Mouse (Mus musculus): ENCODE measurements around the gene Fbf1.
"Not testable (repeated sequence)": the region's sequence is repeated elsewhere in the genome, so short reads cannot be mapped to it uniquely, and the experiment has no call there.

Fbf1 gene

DNA sequence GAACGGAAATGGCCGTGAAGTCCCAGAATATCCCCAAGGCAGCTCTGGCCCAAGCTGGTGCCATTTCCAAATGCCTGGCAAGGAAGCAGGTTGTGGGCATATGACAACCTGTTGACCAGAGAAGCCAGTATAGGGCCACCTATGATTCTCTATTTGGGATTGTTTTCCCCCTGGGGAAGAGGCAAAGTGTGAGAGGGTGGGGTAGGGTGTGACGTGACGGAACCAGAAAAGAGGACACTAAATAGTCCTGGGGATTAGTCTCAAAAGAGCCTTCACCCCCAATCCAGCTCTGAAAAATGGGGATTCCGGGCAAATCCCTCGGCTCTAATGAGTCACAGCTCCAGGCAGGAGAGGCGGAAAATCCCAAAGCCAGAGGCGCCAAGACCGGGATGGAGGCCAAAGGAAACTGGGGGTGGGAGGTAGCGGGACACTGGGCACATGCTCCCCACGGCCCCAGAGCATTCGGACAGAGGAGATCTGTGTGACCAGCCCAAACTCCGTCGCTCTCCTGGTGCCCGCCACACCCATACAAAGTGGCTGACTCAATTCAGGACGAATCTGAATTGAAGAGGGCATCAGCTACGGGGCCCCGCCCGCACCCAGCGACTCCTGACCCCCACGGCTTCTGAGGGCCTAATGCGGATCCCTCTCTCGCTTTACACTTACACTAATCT is 59.4 kb downstream of the Fbf1 start:
- DNase-seq (ENCODE audit: low spot score in 2 of 2): peak in 1 of 2 experiments; percentile 77

DNA sequence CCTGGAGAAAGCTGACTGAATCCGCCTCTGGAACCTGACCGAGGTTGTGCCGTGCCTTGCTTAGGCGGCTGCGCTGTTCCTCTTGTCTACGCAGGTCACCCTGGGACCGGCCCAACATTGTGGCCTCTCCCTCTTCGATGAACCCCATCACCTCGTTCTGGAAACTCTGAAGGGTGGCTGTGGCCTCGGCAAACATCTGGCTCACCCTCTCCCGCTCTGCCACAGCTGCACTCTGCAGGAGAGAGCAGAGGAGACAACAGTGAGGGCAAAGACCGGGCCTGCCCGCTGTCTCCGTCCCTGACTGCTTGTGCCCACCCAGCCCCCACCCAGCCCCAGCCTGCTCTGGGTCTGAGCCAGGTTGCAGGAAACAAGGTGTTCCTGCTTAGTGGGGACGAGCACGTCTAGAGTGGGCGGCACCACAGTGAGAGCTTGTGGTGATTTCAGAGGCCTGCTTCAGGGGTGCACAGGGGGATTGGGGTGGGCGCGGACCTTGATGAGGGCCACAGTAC is 60.1 kb downstream of the Fbf1 start:
- no peak for DNase-seq (ENCODE audit: low spot score in 2 of 2)

DNA sequence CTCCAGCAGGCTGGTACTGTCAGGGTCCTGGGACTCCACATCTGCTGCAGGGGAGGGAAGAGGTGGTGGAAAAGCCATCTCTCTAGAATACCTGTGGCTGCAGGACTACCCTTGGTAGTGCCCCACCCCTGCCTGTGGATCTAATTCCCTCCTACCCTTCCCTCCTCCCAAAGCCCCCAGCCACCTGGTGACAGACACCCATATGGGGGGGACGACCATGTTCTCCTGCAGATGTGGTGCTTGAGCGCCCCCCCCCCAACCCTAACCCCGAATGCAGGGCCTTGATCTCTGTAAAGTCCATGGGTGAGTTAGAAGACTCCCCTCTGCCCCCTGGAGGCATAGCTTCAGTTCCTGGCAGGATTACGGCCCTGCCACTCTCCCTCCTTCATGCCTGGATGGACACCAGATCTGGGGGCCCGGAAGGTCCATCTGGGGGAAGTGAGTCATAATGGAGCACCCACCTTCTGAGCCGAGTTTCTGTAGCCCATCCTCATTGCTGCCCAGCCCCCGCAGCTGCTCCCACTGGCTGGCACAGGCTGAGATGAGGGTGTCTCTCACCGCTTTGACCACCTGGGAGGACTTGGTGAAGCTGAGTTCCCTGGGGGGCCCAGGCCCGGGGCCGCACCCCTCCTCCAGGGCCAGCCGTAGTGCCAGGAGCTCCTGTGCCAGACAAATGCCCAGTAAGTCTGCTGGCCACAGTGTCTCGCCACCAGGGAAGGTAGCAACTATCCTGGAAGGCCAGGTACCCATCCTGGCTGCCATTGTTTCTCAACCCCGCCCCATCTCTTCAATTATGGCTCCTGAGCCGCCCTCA is 60.8 kb downstream of the Fbf1 start:
- DNase-seq (ENCODE audit: low spot score in 2 of 2): no peak

DNA sequence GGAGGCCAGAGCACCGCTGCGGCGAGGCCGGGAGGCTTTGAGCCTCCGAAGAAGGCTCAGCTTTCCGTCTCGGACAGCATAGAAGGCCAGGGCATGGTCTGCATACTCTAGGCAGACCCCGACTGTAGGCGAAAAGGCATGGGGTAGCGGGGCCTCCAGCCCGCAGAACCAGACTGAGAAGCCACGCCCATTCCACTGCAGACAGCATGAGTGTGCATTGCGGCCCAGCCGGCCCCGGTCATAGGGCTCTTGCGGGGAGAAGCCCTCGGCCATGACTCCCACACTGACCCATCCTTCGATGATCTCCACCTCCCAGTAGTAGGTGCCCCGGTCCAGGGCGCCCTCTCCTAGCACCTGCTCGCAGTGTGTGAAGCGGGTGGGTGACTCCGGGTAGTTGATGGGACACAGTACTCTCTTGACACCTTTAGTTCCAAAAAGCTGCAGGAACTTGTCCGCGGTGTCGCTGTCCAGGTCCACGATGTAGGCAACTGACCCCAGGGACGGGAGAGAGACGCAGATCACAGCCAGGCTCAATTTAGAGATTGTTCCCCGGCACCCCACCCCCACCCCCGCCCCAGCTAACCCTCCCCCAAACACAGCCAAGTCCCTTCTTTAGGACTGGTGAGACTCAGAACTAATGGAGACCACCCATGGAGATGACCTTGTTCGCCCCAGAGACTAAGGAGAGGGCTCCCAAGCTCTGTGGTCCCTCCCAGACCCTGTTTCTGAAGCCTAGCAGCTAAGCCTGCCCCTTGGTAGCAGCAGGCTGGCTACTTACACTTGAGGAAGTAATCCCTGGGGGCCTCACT is 61.6 kb downstream of the Fbf1 start:
- DNase-seq (ENCODE audit: low spot score in 2 of 2): no peak

DNA sequence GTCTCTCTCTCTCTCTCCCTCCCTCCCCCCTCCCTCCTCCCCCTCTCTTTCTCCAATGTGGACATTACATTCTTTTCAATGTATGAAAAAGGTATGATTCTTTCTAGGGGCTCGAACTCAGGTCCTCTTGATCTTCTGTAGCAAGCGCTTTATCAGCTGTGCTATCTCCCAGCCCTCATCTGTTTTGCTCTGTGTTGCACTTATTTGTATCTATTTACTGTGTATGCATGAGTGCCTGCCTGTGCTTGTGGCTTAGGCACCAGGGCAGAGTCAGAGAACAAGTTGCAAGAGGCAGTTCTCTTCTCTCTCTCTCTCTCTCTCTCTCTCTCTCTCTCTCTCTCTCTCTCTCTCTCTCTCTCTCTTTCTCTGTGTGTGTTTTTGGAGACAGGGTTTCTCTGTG is 62.9 kb downstream of the Fbf1 start:
- DNase-seq (ENCODE audit: low spot score in 2 of 2): no peak

DNA sequence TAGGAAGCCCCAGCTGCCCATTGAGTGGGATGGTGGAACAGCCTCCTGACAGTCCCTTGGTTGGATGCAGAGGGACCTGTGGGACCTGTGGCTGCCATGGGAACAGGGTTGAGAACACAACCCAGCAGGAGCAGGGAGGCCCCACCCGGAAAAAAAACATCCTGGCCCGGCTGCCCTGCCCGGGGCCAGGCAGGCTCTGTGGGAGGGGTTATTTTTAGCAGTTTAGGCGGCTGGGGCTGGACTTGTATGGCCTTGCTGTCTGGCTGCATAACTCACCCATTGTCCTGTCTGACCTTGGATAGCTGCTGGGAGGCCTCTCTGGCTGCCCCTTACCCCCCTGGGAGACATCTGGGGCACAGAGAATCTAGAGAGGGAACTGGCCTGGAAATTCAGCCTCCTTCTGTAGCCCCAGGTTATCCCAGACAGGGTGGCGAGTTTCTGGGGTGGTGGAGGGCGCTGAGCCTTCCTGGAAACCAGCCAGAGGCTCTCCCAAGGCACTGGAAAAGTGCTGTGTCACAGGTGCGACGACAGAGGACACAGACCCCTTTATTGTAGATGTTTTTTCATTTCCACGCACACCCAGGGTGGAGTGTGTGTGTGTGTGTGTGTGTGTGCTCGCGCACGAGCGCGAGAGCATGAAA is 63.8 kb downstream of the Fbf1 start:
- DNase-seq (ENCODE audit: low spot score in 2 of 2): peak in 1 of 2 experiments; percentile 77

DNA sequence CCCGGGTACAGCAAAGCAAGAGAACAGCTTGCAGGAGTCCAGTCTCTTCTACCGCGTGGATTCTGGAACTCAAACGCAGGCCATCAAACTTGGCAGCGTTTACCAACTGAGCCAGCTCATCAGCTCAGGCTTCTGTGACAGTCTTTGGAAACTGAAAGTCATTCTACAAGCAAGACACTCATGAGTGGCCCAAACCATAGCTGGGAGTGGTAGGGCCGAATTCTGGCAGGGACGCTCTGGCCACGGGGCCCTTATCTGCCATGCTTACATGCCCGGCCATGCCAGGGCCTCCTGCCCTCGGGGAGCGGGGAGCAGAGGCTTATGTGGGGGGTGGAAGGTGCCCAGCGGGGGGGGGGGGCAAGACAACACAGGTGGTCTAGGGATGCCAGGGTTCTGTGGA is 64.4 kb downstream of the Fbf1 start:
- no peak for DNase-seq (ENCODE audit: low spot score in 2 of 2)

DNA sequence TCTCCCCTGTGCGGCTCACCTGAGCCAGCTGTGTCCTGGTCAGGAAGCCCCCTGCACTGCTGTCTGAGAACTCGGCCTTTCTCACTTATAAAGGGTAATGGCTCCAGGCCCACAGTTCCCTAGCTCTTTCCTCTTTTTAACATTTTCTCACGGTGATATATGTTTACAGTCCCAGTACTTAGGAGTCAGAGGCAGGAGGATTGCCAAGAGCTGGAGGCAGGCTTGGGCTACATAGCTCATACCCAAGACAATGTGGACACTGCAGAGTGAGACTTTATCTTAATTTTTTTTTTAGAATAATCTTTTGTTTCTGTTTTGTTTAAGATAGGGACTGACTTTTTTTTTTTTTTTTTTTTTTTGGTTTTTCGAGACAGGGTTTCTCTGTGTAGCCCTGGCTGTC is 65.5 kb downstream of the Fbf1 start:
- no peak for DNase-seq (ENCODE audit: low spot score in 2 of 2)

DNA sequence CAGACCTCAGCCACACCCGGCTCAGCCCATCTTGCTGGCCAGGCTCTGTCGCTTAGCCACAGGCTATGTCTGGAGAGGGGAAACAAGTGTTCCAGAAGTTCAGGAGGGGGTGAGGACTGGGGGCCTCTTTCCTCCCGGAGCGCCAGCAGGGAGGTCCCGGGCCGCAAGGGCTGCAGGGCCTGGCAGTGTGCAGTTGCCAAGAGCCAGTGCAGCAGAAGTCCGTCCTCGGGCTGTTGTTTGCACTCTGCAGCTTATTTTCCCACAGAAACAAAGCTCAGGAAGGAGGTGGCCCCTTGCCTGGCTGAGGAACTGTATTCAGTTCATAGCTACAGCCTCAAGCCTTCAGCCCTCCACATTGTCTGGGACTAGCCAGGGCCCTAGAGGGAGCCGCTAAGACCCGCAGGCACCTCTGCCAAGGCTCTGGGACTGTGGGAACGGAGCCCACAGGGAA is 66.0 kb downstream of the Fbf1 start:
- peak in 1 of 2 experiments; percentile 57 for DNase-seq (ENCODE audit: low spot score in 2 of 2)

DNA sequence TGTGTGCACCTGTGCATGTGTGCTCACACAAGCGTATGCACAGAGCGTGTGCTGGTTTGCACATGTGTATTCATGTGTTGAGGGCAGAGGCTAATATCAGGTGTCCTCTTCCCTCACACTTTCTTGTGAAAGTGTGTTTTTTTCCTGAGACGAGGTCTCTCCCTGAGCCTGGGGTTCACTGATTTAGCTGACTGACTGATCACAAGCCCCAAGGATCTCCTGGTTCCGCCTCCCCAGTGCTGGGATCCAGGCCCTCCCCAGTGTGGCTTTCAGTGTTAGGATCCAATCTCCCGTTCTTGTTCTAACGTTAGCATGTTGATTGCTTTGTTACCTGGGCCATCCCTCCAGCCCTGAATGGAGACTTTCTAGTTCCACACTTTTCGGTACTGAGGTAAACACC is 67.1 kb downstream of the Fbf1 start:
- no peak for DNase-seq (ENCODE audit: low spot score in 2 of 2)

DNA sequence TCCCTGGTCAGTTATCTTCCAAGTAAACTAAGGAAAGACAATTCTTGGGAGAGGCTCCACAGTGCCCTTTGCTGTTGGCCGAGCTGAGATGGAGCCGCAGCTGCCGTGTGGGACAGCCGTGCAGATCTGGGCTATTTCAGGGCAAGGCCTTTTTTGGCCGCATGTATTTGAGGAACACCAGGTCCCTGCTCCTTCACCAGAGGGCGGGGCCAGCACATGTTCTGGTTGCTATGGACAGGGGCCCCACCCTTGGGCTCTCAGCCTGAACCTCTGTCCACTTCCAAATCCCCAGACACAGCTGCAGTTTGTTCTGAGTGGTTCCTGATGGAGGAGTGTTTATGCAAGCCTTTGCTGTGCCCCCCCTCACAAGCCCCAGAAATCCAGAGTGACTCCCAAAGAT is 67.6 kb downstream of the Fbf1 start:
- peak in 1 of 2 experiments; percentile 84 for DNase-seq (ENCODE audit: low spot score in 2 of 2)

DNA sequence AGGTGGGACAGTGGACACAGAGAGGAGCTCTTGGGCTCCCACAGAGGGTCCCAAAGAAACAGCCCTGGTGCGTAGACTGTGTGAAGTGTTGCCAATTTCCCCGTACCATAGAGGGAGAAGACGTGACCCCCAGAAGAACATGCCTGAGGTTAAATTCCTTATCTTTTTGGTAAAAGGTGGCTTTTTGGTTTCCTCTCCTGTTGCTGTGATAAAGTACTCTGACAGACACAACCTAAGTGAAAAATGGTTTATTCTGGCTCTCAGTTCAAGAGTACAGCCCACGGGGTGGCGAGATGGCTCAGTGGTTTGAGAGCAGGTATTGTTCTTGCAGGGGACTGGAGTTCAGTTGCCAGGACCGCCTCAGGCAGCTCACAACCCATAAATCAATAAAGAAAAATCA is 68.5 kb downstream of the Fbf1 start:
- no peak for DNase-seq (ENCODE audit: low spot score in 2 of 2)

DNA sequence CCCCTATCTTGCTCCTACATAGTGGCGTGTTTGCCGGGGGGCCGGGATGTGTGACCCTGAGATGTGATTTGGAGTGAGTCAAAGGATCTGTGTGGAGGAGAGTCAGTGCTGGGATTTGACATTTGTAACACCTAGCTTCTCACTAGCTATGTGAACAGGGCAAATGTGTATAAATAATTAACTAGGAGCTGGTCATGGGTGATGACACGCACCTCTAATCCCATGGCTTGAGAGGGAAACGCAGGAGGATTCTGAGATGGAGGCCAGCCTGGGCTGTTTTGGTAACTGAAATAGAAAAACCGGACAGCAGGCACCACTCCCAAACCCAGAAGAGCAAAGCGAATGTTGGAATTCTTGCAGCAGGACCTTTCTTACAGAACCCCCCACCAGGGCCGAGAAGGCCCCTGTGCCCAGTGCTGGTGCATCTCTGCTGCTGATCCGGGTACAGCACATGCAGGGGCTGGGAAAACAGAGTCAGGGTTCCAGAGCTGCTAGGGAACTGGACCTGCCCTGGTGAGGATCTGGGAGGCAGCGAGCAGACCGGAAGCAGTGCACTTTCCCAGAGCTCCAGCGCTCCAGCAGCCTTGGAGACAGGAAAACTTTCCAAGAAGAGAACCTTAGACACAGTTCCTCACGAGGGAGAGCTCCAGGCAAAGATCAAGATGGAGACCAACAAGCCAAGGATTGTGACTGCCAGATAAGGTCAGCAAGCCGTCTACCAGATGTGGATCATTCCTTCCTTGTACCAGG is 69.1 kb downstream of the Fbf1 start:
- DNase-seq (ENCODE audit: low spot score in 2 of 2): no peak

DNA sequence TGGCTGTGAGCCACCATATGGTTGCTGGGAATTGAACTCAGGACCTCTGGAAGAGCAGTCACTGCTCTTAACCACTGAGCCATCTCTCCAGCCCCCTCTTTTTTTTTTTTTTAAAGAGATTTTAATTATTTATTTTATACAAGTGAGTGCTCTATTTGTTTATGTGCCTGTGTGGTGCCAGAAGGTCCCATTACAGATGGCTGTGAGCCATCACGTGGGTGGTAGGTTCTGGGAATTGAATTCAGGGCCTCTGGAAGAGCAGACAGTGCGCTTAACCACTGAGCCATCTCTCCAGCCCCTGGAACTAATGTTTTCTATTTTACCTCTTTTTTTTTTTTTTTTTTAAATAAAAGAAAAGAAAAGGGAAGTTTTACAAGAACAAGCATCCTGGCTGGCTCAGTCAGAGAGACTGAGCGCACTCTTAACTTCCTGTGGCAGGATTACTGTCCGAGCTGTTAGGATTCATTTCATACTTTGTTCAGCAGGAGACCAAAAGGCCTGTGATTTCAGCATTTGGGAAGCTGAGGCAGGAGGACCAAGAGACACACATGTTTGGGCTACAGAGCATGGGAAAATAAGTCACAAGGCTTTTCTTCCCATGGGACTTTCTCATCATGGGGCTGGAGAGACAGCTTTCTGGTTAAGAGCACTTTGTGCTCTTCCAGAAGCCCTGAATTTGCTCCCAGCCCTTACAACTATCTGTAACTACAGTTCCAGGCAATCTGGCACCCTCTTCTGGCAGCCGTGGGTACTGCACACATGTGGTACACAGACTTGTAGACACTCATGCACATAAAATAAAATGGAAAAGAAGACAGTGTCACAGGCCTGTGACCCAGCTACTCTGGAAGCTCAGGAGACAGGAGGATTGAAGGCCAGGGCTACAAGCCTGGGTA is 71.5 kb downstream of the Fbf1 start:
- no peak for DNase-seq (ENCODE audit: low spot score in 2 of 2)

DNA sequence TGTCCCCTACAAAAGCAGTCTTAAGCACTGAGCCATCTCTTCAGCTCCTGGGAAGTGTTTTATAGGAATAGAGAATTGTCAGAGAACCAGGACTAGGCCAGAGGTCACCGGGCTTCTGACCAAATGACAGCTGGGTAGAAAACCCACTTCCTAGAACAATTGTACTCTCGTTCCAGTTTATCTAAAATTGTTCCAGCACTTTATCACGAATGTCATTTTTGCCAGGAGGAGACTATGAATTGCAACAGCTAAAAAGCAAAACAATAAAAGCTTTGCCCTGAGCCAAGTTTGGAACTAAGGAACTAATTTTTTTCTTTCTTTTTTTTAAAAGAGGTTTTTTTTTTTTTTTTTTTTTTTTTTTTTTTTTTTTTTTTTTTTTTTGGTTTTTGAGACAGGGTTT is 72.4 kb downstream of the Fbf1 start:
- DNase-seq (ENCODE audit: low spot score in 2 of 2): peak in 1 of 2 experiments; percentile 61

DNA sequence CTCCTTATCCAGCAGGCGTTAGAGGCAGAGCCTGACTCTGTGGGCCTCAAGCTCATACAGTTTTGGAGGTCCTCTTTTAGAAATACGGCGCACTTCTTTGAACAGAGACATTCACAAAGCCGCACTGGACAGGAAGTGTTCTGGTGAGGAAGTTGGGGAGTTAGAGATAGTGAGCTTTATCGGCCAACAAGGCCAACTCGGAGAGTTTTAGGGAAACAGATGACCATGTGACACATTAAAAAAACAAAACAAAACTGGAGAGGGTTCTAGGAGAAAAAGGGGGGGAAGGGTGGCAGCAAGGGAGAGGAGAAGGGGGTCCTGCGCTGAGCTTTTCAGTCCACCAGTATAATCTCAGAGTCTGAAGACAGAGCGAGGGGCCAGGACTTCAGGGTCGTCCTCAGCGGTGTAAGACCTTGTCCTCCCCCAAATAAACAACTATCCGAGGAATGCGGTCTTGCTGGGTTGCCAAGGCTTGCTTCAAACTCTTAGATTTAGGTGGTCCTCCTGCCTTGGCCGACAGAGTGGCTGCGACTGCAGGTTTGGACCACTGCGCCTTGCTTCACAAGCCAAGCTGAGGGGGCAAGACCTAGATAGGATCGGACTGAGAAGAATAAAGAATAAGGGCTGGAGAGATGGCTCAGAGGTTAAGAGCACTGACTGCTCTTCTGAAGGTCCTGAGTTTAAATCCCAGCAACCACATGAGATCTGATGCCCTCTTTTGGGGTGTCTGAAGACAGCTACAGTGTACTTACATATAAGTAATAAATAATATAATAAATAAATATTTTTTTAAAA is 74.0 kb downstream of the Fbf1 start:
- no peak for DNase-seq (ENCODE audit: low spot score in 2 of 2)

DNA sequence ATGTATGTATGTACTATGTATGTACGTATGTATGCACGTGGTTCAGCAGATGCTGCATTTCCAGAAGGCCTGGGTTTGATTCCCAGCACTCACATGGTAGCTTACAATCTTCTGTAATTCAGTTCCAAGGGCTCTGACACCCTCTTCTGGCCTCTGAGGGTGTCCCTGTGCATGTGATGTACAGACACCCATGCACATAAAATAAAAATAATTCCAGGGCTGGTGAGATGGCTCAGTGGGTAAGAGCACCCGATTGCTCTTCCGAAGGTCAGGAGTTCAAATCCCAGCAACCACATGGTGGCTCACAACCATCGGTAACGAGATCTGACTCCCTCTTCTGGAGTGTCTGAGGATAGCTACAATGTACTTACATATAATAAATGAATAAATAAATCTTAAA is 75.0 kb downstream of the Fbf1 start:
- not testable (repeated sequence) for DNase-seq (ENCODE audit: low spot score in 2 of 2)

Measured in urinary bladder, adult 18-20 months (tissue).